Mouse (Mus musculus) megakaryocyte-erythroid progenitor cell, adult 5 weeks (primary cell): ENCODE measurements around the gene Camk1. TPM values are rescaled to one million over a fixed set of nuclear protein-coding genes. Genes with fewer than 3 reads are reported as not detected.

Experiments
- polyA plus RNA-seq: library from polyadenylated mRNA; stranded (reverse); fragments of >175 nt; gene quantifications from 2 replicates; pipeline ENCODE4 v1.2.3, GENCODE M21; 2012

Camk1 gene
- polyA plus RNA-seq, result 18.7 and 21.9 TPM in 2 replicates

DNA sequence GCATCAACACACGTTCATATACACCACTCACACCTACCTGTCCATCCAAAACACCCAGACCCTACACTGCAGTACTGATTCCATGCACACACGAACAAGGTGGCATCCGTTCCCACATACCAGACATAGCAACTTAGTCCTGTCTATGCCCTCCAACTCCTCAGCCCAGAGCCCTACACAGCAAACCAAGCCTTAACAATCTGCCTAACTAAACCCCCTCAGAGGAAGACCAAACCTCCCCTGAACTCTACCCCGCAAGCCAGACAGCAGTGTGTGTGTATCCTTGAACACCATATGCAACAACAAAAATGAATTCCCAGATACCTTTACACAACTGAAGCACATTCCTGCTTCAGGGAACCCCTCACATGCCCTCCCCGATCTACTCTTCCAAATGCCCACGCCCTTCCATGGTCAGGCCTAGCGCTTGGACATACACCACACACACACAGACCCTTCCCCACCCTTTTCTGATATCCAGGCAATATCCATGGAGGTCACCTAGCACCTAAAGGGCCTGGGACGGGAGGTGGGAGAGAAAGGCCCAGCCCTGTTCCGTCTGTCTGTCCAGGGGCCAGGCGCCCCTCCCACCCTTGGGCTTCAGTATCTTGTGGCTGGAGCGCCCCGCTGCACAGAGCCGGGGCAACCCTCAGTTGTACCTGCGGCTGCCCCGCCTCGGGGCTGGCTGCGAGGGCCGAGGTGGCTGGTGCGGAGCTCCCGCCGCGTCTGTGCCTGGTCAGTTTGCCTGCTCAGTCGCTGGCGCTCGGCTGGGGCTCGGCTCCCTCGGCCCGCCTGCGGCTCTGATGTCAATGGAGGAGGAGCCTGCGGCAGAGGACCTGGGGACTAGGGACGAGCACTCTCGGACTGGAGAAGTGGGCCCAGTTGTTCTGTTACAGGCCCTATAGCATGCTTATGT is at the start of gene Camk1:
Camk1 (minus strand) TSS at position 808 of the 916 bp plus-strand sequence.

DNA sequence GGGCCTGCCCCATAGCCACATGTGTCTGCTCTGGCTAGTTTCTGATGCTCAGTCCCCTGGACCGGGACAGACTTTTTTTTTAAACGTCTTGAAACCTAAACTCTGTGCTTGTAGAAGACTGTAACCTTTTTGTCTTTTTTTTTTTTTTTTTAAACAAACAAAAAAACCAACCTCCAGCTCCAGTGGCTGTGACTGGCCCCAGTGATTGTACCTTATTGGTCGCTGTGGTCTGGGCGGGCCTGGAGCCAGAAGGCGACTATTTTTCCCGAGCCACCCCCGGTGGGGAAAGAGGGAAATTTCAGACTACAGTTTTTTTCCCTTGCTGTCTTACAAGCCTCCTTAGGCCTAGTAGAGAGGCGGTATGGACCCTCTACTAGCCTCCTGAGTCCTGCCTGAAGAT is 45.2 kb upstream of the Camk1 start, which contains the start of gene Ttll3:
Ttll3 (plus strand) TSS at position 301 of the 400 bp plus-strand sequence.

DNA sequence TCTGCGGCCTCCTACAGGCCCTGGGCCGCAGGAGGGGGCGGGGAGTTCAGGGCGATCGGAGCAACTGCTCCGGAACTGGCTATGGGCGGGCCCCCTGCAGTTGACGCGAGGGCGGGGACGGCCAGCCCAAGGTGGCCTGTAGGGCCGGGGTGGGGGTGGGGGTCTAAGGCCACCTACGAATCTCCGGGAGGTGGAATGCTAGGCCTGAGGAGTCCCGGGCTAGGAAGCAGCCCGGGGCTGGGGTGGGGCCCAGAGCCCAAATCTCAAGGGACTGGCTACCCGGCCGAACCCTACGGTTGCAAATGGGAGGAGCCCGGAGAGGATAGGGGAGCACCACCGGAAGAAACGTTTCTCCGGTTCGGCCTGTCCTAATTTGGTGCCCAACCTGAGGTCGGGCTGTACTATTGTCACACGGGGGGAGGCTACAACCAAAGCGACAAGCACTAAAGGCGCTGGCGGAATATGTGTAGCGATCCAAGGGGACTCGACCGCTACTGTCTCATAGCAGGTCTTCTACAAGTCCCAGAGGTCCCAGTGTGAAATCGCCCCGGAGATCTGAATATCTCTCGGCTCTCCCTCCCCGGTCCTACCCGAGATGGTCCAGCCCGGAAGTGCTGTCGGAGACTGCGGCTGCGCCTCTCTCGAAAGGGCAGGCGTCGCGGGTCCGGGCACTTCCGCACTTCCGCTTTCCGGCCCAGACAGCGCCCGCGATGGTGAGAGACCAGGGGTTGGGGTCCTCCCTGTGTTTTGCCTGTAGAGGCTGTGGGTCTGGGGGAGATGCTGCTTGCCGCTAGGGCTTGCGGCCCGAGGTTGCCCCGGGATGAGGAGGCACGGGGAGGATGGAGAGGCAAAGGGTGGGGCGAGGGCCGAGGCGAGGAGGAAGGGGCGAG is 34.0 kb upstream of the Camk1 start, which contains the start of the genes Tada3 and Arpc4:
Tada3 (minus strand) TSS at position 388 of the 890 bp plus-strand sequence.
Arpc4 (plus strand) TSS at position 620 of the 890 bp plus-strand sequence.

DNA sequence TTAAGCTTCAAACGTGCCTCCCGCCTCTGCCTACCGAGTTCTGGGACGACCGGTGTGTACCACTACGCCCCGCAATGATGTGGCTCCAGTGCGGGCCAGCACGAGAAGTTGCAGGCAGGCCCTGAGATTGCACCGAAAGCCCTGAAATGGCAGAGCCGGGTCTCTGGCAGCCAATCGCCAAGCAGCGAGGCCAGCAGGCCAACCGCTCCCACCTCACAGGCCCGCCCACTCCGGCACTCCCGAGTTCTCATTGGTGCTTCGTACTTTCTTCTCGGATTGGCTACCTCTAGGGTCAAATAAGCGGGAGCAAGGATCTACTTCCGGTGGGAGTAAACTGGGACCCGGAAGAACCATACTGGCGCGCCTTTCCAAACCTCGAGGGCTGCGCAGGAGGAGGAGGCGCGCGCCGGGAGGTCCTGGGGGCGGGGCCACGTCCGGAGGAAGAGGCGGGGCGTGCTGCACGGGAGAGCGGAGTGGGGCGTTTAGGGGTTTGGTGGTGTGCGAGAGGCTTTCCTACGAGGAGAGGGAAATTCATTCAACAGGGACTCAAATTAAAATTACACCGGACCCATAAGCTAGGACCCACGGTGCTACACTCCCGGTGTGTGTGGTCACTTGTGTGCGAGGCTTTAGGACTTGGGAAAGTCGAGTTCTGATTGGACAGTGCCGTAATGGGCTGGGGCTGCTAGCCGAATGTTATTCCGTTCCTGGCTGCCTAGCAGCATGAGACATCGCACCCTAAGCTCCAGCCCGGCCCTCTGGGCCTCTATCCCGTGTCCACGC is 17.1 kb downstream of the Camk1 start, which contains the start of gene Ogg1:
Ogg1 (plus strand) TSS at position 440 of the 783 bp plus-strand sequence.

DNA sequence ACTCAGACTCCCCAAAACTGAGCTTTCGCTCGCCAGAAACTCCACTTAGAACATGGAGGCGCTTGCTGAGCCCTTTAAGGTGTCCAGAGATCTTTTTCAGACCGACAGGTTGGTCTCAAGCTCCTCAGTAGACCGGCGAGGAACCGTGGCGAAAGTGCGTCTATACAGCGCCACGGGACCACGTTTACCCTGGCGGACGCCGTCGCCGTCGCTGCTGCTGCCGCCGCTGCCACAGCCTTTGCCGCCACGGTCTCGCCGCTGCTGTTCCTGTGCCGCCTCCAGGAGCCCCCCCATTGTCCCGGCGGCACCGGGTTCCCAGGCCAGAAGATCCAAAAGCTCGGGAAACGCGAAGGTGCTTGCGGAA is 36.8 kb downstream of the Camk1 start, which contains the start of gene Brpf1:
Brpf1 (plus strand) TSS at position 152 of the 364 bp plus-strand sequence.

Other genes with a start within 250 kb of the Camk1 start
- 0.02 and 0.06 TPM in 2 replicates for gene Lhfpl4, start 148.6 kb downstream of the Camk1 start, polyA plus RNA-seq
- gene Mtmr14, start 106.1 kb downstream of the Camk1 start, polyA plus RNA-seq, result 123 and 129 TPM in 2 replicates
- gene Cpne9, start 61.7 kb downstream of the Camk1 start, polyA plus RNA-seq, result 0.23 and 0.43 TPM in 2 replicates
- gene Brpf1, start 36.8 kb downstream of the Camk1 start, polyA plus RNA-seq, result 59.8 and 81.0 TPM in 2 replicates
- 7.7 and 9.1 TPM in 2 replicates for gene Ogg1, start 17.0 kb downstream of the Camk1 start, polyA plus RNA-seq
- 63.9 and 87.3 TPM in 2 replicates for gene Tada3, start 33.9 kb upstream of the Camk1 start, polyA plus RNA-seq
- gene Arpc4, start 34.1 kb upstream of the Camk1 start, polyA plus RNA-seq, result 311 and 382 TPM in 2 replicates
- 7.2 and 7.8 TPM in 2 replicates for gene Ttll3, start 45.3 kb upstream of the Camk1 start, polyA plus RNA-seq
- gene Rpusd3, start 75.4 kb upstream of the Camk1 start, polyA plus RNA-seq, result 77.9 and 81.6 TPM in 2 replicates
- gene Cidec, start 91.8 kb upstream of the Camk1 start, polyA plus RNA-seq, result not detected in 2 replicates
- gene Jagn1, start 98.6 kb upstream of the Camk1 start, polyA plus RNA-seq, result 11.1 and 13.2 TPM in 2 replicates
- gene Il17re, start 114.5 kb upstream of the Camk1 start, polyA plus RNA-seq, result 0.90 and 1.6 TPM in 2 replicates
- 0.29 and 1.9 TPM in 2 replicates for gene Il17rc, start 127.4 kb upstream of the Camk1 start, polyA plus RNA-seq
- 37.0 and 42.1 TPM in 2 replicates for gene Creld1, start 139.3 kb upstream of the Camk1 start, polyA plus RNA-seq
- gene Prrt3, start 157.9 kb upstream of the Camk1 start, polyA plus RNA-seq, result 0.02 and 0.06 TPM in 2 replicates
- gene Emc3, start 187.7 kb upstream of the Camk1 start, polyA plus RNA-seq, result 33.9 and 35.5 TPM in 2 replicates
- gene Fancd2, start 187.7 kb upstream of the Camk1 start, polyA plus RNA-seq, result 1.6 and 2.2 TPM in 2 replicates